Mouse (Mus musculus) A20 (cell line): ENCODE data around the gene Tmem101.

ENCODE experiments used
- DNase-seq: peaks from one replicate; pipeline ENCODE4 v3.0.0-alpha.2; 2011; ENCODE audit warnings: low read depth, low spot score

The Tmem101 gene

GRCm38 (mm10) chr11:102156786-102157089 lies 534 bp upstream of the Tmem101 start:
- no peak for DNase-seq

- DNase-seq: no peak
These were observed 8.8 kb downstream of the Tmem101 start for GRCm38 (mm10) chr11:102147213-102147989.

- DNase-seq: no peak
These were observed 9.7 kb downstream of the Tmem101 start for GRCm38 (mm10) chr11:102146531-102146930.

- no peak for DNase-seq
These were observed 10.2 kb downstream of the Tmem101 start for GRCm38 (mm10) chr11:102146005-102146404.

- DNase-seq: no peak
These were observed 10.7 kb downstream of the Tmem101 start, which contains the start of gene Nags for GRCm38 (mm10) chr11:102145471-102146001. Nags (plus strand) TSS chr11:102145513.

GRCm38 (mm10) chr11:102144957-102145470 lies 11.2 kb downstream of the Tmem101 start:
- DNase-seq: no peak

- DNase-seq: no peak
These were observed 13.8 kb downstream of the Tmem101 start for GRCm38 (mm10) chr11:102142355-102142754.

- peak; percentile 70 for DNase-seq
These were observed 15.7 kb downstream of the Tmem101 start for GRCm38 (mm10) chr11:102140508-102140907.

- DNase-seq: peak; percentile 76
These were observed 17.8 kb downstream of the Tmem101 start for GRCm38 (mm10) chr11:102138447-102138740.

GRCm38 (mm10) chr11:102137625-102138446 lies 18.4 kb downstream of the Tmem101 start:
- DNase-seq: peak; percentile 66

GRCm38 (mm10) chr11:102134516-102134915 lies 21.7 kb downstream of the Tmem101 start:
- DNase-seq: no peak

- DNase-seq: no peak
These were observed 38.8 kb downstream of the Tmem101 start for GRCm38 (mm10) chr11:102117386-102117785.

- DNase-seq: no peak
These were observed 40.0 kb downstream of the Tmem101 start for GRCm38 (mm10) chr11:102116241-102116640.

- DNase-seq: no peak
These were observed 44.6 kb downstream of the Tmem101 start for GRCm38 (mm10) chr11:102111576-102111975.

GRCm38 (mm10) chr11:102107732-102108131 lies 48.5 kb downstream of the Tmem101 start, which contains the start of gene Pyy:
Pyy (minus strand) TSS chr11:102107832.
- DNase-seq: no peak

- DNase-seq: no peak
These were observed 49.3 kb downstream of the Tmem101 start for GRCm38 (mm10) chr11:102106911-102107310.
